Mouse (Mus musculus): ENCODE measurements around the gene Rnf212b. TPM values are rescaled to one million over a fixed set of nuclear protein-coding genes. Genes with fewer than 3 reads are reported as not detected.
A peak's percentile ranks its signal among the peaks of the same experiment; 100 is the strongest.

The Rnf212b gene
- total and polyA plus RNA-seq, 2 experiments from 2014 or later: not detected

DNA sequence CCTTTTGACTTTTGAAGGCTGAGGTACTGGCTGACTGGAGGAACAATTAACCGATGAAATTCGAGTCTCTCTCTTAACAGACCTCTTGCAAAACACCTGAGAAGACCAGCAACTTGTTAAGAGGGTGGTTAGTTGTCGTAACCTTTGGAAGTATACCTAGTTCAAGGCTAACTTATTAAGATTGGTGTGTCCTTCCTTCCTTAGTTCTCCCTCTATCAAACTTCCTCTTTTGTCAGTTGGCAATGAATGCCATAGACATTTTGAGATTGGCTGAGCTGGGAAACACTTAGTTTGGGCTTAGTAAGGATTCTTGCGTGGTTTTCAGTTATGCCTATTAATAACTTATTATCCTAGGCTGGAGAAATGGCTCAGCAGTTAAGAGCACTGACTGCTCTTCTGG, 54.1 kb downstream of the Rnf212b start:
- H3K4me2 ChIP-seq (ENCODE audit: low read depth, low read length, poor library complexity, severe bottlenecking): no peak overlapping the region
- no peak for DNase-seq (ENCODE audit: low spot score)
- no peak for ATAC-seq (ENCODE audit: low FRiP score)
- no peaks in the 10 kb centered on the region for H3K27me3 ChIP-seq (ENCODE audit: insufficient read depth, low read length)
- no peak overlapping the region for H3K9ac ChIP-seq (replicated peaks; ENCODE audit: low read length, poor library complexity, severe bottlenecking)
- no peaks in the 10 kb centered on the region for H3K4me1 ChIP-seq (ENCODE audit: insufficient read depth, low read length)
- no peaks in the 10 kb centered on the region; the same call in 1 of the 2 replicates for H3K36me3 ChIP-seq (ENCODE audit: insufficient read depth, low read length)
- 86% methylated on average over 4 of the region's 4 CpGs for WGBS
- no peak for TF ChIP-seq CTCF (IDR thresholded peaks at IDR 0.05)
- H3K4me3 ChIP-seq (ENCODE audit: low read depth, low read length): no peak overlapping the region
- H3K9me3 ChIP-seq (ENCODE audit: low read length): no peaks in the 10 kb centered on the region
- H3K27ac ChIP-seq (ENCODE audit: low read depth, low read length): no peak overlapping the region

DNA sequence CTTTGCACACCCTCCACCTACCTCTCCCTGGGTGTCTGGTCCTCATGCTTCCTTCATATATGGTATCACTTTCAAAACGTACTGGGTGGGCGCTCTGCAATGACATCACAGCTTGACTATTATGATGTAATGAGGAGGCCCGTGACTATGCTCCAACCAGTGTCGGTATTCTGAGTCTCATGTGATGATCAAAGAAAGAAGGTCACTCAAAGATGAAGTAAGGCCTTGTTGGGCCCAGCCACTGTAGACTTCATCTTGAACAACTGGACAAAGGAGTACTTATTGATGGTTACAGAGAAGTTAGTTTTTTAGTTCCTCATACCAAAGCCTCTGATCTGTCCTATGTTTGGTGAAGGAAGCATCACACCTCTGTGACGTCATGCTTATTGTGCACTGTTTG, 56.9 kb downstream of the Rnf212b start, which contains the start of gene Homez:
Gene Homez, minus strand, starts transcription at position 101 of the 400 bp plus-strand sequence.
- no peaks in the 10 kb centered on the region; the same call in 1 of the 2 replicates for H3K36me3 ChIP-seq (ENCODE audit: insufficient read depth, low read length)
- no peak within 1 kb of the TSS for H3K27ac ChIP-seq (ENCODE audit: low read depth, low read length)
- 88% methylated on average over 5 of the region's 5 CpGs for WGBS
- H3K9me3 ChIP-seq (ENCODE audit: low read length): no peaks in the 10 kb centered on the region
- no peaks in the 10 kb centered on the region for H3K4me1 ChIP-seq (ENCODE audit: insufficient read depth, low read length)
- H3K9ac ChIP-seq (replicated peaks; ENCODE audit: low read length, poor library complexity, severe bottlenecking): no peak within 1 kb of the TSS
- no peak within 1 kb of the TSS for H3K4me3 ChIP-seq (ENCODE audit: low read depth, low read length)
- ATAC-seq (ENCODE audit: low FRiP score) (no peak), DNase-seq (ENCODE audit: low spot score) (no peak)
- no peak within 1 kb of the TSS for H3K4me2 ChIP-seq (ENCODE audit: low read depth, low read length, poor library complexity, severe bottlenecking)
- no peak for TF ChIP-seq CTCF (IDR thresholded peaks at IDR 0.05)
- no peaks in the 10 kb centered on the region for H3K27me3 ChIP-seq (ENCODE audit: insufficient read depth, low read length)

DNA sequence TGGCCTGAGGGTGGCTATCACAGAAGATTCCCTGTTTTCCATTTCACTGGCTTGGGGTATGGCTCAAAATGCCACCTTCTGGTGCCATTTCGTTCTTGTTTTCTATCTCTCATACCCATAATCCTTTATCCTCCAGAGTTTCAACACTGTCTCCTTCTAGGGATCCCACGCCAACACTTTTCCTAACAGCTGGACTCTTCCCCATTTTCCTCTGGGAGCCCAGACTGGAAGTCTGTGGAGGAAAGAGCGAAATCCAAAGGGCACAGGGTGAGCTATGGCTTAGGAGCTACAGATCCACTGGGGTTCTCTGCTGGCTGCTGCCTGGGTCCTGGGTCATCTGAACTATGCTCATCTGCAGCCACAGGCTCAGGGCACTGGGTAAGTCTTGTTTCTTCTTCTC, 60.2 kb downstream of the Rnf212b start:
- H3K4me2 ChIP-seq (ENCODE audit: low read depth, low read length, poor library complexity, severe bottlenecking): no peak overlapping the region
- no peak overlapping the region for H3K27ac ChIP-seq (ENCODE audit: low read depth, low read length)
- no peak overlapping the region for H3K4me3 ChIP-seq (ENCODE audit: low read depth, low read length)
- no peak for TF ChIP-seq CTCF (IDR thresholded peaks at IDR 0.05)
- H3K9me3 ChIP-seq (ENCODE audit: low read length): no peaks in the 10 kb centered on the region
- no peak for ATAC-seq (ENCODE audit: low FRiP score)
- no peaks in the 10 kb centered on the region for H3K27me3 ChIP-seq (ENCODE audit: insufficient read depth, low read length)
- no peak for DNase-seq (ENCODE audit: low spot score)
- no peak overlapping the region for H3K9ac ChIP-seq (replicated peaks; ENCODE audit: low read length, poor library complexity, severe bottlenecking)
- 93% methylated on average over 3 of the region's 3 CpGs for WGBS
- H3K36me3 ChIP-seq (ENCODE audit: insufficient read depth, low read length): no peaks in the 10 kb centered on the region; the same call in 1 of the 2 replicates
- no peaks in the 10 kb centered on the region for H3K4me1 ChIP-seq (ENCODE audit: insufficient read depth, low read length)

DNA sequence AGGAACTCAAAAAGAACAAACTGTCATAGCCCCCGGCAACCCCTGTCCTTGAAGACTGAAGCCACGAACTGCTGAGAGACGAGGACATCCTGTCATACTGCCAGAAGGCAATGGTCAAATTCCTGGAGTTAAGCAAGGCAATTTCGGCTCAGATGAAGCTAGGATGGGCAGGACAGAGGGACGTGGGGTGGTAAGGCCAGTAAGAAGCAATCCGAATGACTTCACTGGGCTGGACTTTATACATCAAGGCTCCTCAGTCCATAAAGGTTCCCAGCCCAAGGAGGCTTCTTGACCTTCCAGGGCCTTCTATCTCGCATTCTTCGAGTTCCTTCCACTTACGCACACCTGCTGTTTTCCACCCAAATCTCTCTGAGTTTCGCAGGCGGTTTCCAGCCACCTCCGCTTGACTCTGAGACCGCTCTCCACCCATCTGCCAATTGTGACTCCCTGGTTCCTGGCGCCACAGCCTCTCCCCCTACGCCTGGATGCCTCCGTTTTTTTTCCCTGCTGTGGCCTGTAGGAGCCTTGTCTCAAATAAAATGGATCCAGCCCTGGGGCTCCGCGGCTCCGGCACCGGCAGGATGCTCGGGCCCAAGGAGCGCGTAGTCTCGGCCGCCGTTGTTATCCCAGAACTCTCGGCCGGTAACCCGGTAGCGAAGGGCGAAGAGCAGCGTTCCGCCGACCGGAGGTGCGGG, 62.0 kb downstream of the Rnf212b start:
- Histone ChIP-seq H3K27ac (ENCODE audit: low read depth, low read length) (peak overlapping the region; percentile 96), H3K9ac (replicated peaks; ENCODE audit: low read length, poor library complexity, severe bottlenecking) (peak overlapping the region; percentile 89), H3K9me3 (ENCODE audit: low read length) (no peaks in the 10 kb centered on the region), H3K4me3 (ENCODE audit: low read depth, low read length) (peak overlapping the region; percentile 81), H3K4me1 (ENCODE audit: insufficient read depth, low read length) (no peaks in the 10 kb centered on the region), H3K27me3 (ENCODE audit: insufficient read depth, low read length) (no peaks in the 10 kb centered on the region), H3K36me3 (ENCODE audit: insufficient read depth, low read length) (no peaks in the 10 kb centered on the region; the same call in 1 of the 2 replicates), H3K4me2 (ENCODE audit: low read depth, low read length, poor library complexity, severe bottlenecking) (peak overlapping the region; percentile 68)
- WGBS: 2% methylated on average over 36 of the region's 36 CpGs
- TF ChIP-seq CTCF (IDR thresholded peaks at IDR 0.05): no peak; the same call in 1 of the 2 replicates
- DNase-seq (ENCODE audit: low spot score): peak; percentile 55
- peak; percentile 64 for ATAC-seq (ENCODE audit: low FRiP score)

DNA sequence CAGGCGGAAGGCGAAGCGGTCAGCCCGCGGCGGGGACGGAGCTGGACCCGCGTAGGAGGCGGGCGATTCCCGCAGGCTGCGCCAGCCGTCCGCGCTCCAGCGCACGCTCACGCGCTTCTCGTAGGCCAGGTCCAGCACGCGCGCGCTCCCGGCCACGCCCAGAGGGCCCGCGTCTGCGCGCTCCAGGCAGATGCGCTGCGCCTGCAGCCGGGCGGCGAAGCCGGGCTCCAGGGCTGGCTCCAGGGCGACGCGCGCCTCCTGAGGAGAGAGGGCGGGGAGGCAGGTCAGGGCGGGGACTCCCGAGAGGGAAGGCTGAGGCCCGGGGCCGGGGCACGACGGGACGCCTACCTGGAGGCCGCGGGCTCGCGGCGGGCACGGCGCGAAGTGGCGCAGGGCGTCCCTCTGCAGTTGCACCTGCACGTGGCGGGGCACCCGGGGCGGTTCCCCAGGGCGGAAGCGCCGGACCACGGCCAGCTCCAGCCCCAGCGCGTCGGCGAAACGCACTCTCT, 62.7 kb downstream of the Rnf212b start:
- under 1% methylated on average over 61 of the region's 72 CpGs for WGBS
- DNase-seq (ENCODE audit: low spot score) (peak; percentile 94), ATAC-seq (ENCODE audit: low FRiP score) (peak; percentile 90)
- Histone ChIP-seq H3K27ac (ENCODE audit: low read depth, low read length) (peak overlapping the region; percentile 96), H3K9ac (replicated peaks; ENCODE audit: low read length, poor library complexity, severe bottlenecking) (peak overlapping the region; percentile 89), H3K4me3 (ENCODE audit: low read depth, low read length) (peak overlapping the region; percentile 81), H3K4me1 (ENCODE audit: insufficient read depth, low read length) (no peaks in the 10 kb centered on the region), H3K4me2 (ENCODE audit: low read depth, low read length, poor library complexity, severe bottlenecking) (peak overlapping the region; percentile 68), H3K36me3 (ENCODE audit: insufficient read depth, low read length) (no peaks in the 10 kb centered on the region; the same call in 1 of the 2 replicates), H3K27me3 (ENCODE audit: insufficient read depth, low read length) (no peaks in the 10 kb centered on the region), H3K9me3 (ENCODE audit: low read length) (no peaks in the 10 kb centered on the region)
- TF ChIP-seq CTCF (IDR thresholded peaks at IDR 0.05): no peak

DNA sequence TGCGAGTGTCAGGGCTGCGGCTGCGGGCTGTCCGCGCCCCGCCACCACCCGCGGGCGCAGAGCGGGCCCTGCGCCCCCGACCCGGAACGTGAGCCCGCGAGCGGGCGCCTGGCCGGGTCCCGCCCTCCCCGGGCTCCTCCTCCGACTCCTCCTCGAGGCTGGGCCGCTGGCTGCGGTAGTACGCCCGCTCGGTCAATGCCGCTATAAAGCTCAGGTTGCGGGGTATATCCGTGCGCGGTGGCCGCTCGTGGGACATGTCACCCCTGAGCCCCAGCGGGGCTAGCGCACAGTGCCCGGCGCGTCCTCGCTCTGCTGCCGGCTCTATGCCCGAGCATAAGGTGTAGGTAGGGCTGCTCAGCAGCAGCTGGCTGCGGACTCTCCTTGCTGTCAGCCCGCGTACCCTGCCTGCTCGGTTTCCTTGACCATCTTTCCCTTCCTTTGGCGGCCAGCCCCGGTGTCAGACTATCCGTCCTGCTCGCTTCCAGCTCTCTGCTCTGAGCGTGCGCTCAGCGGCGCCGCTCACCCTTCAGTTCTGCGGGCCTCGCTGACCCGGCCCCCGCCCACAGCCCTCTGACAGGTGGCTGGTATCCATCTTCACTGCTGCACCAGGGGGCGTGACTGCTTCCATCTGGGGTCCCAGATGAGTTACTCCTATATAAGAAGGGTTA, 63.2 kb downstream of the Rnf212b start, which contains the start of gene Ppp1r3e:
Gene Ppp1r3e, minus strand, starts transcription at position 503 of the 668 bp plus-strand sequence.
- Histone ChIP-seq H3K27ac (ENCODE audit: low read depth, low read length) (peak within 1 kb of the TSS; percentile 96), H3K4me3 (ENCODE audit: low read depth, low read length) (peak within 1 kb of the TSS; percentile 81), H3K4me2 (ENCODE audit: low read depth, low read length, poor library complexity, severe bottlenecking) (peak within 1 kb of the TSS; percentile 68), H3K36me3 (ENCODE audit: insufficient read depth, low read length) (no peaks in the 10 kb centered on the region; the same call in 1 of the 2 replicates), H3K4me1 (ENCODE audit: insufficient read depth, low read length) (no peaks in the 10 kb centered on the region), H3K9me3 (ENCODE audit: low read length) (no peaks in the 10 kb centered on the region), H3K27me3 (ENCODE audit: insufficient read depth, low read length) (no peaks in the 10 kb centered on the region), H3K9ac (replicated peaks; ENCODE audit: low read length, poor library complexity, severe bottlenecking) (peak within 1 kb of the TSS; percentile 89)
- WGBS: under 1% methylated on average over 45 of the region's 61 CpGs
- ATAC-seq (ENCODE audit: low FRiP score) (peak; percentile 78), DNase-seq (ENCODE audit: low spot score) (peak; percentile 67)
- peak; percentile 57 for TF ChIP-seq CTCF (IDR thresholded peaks at IDR 0.05)

All from midbrain, postnatal 0 days (tissue).